Mouse (Mus musculus): ENCODE measurements around the gene Hoxd8. TPM values are rescaled to one million over a fixed set of nuclear protein-coding genes. Genes with fewer than 3 reads are reported as not detected.

The Hoxd8 gene
- total RNA-seq (2021), result 10 to 100 TPM; 43.9 to 55.4 TPM
- long read RNA-seq, experiment 1, transcript Hoxd8-202 (2 exons, 1,758 nt), result minor isoform, 24 of 55 reads
- long read RNA-seq, experiment 1, transcript Hoxd8-201 (2 exons, 2,634 nt), result major isoform, 28 of 55 reads
- long read RNA-seq, experiment 1, partial matches to known transcripts, result 0 of 55 reads
- long read RNA-seq, experiment 1, other reads (novel, unspliced or antisense), result 3 of 55 reads
- long read RNA-seq, experiment 2, transcript Hoxd8-201 (2 exons, 2,634 nt), result major isoform, 77 of 149 reads
- long read RNA-seq, experiment 2, transcript Hoxd8-202 (2 exons, 1,758 nt), result minor isoform, 58 of 149 reads
- long read RNA-seq, experiment 2, partial matches to known transcripts, result 0 of 149 reads
- long read RNA-seq, experiment 2, other reads (novel, unspliced or antisense), result 12 of 149 reads

- DNase-seq (ENCODE audit: low spot score in 2 of 2), result peak in 1 of 2 experiments; percentile 60
Observed at GRCm38 (mm10) chr2:74704393-74704998, at the start of gene Hoxd8. Gene Hoxd8, plus strand, starts transcription at chr2:74704615.

- no peak for DNase-seq (ENCODE audit: low spot score in 2 of 2)
Observed at GRCm38 (mm10) chr2:74654743-74655419, 49.5 kb upstream of the Hoxd8 start.

GRCm38 (mm10) chr2:74655420-74655781, 49.0 kb upstream of the Hoxd8 start:
- no peak for DNase-seq (ENCODE audit: low spot score in 2 of 2)

DNA sequence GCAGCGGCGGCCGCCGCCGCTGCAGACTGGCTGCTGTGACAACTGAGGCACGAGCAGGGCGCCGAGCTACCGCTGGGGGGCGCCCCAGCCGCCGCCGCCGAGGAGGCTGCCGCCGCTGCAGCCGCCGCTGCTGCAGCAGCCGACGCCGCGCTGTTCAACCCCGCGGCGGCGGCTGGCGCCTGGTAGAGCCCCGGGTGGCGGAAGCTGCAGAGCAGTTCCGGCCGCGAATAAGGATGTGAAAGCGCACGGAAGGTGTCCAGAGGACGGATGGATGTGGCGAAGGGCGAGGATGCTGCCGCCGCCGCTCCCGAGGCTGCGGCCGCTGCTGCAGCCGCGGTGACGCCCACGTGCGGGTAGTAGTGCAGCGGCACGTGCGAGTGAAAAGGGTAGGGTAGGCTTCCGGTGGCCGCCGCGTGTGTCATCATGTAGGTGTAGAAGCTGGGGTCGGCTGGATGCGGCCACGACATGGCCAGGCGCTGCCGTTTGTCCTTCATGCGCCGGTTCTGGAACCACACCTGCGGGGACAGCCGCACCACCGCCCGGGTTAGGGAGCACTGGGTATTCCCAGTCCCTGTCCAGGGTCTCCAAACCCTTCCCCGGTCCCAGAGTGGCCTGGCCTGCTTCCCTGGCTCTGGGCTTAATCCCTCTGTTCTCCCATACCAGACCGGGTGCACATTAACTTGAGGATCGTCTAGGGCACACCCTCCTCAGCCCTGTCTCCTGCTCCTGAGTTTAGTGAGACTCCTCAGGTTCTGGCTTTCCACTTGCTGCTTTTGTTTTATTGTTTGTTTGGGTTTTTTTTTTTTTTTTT, 48.4 kb upstream of the Hoxd8 start:
- DNase-seq (ENCODE audit: low spot score in 2 of 2), result no peak

- DNase-seq (ENCODE audit: low spot score in 2 of 2), result no peak
Observed at GRCm38 (mm10) chr2:74656632-74657021, 47.8 kb upstream of the Hoxd8 start.

- no peak for DNase-seq (ENCODE audit: low spot score in 2 of 2)
Observed at GRCm38 (mm10) chr2:74657251-74658023, 47.0 kb upstream of the Hoxd8 start.

- no peak for DNase-seq (ENCODE audit: low spot score in 2 of 2)
Observed at GRCm38 (mm10) chr2:74658024-74658666, 46.3 kb upstream of the Hoxd8 start.

DNA sequence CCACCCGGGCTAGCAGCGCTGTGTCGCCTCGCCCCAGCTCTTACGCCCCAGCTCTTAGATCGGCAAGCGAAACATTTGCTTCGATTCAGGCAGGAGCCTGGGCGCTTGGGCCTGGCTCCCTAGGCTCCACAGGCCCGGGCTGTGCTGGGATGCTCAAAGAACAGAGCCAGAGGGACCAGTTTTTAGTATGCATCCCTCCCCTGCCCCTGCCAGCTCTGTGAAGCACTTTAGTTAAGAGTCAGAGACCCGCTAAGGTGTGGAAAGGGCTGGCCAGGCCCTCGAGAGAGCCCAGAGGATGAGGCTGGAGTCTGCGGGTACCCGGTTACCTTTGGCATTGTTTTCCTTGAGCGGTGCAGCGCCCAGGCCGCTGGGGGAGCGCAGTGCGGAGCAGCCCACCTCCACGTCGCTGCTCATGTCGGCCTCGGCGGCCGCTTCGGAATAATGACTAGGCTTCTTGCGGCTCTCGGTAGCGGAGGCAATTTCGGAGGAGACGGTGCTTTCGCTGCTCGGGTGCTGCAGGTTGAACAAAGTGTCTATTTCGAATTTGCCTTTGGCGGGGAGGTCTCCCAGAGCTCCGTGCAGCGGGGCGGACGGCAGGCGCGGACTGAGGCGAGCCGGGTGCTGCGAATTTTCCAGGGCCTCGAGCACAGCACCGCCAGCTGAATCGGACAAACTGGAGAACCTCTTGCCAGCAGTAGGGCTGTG, 45.6 kb upstream of the Hoxd8 start:
- DNase-seq (ENCODE audit: low spot score in 2 of 2), result no peak

GRCm38 (mm10) chr2:74659507-74660005, 44.9 kb upstream of the Hoxd8 start, which contains the start of gene Evx2:
Gene Evx2, minus strand, starts transcription at chr2:74659557.
- no peak for DNase-seq (ENCODE audit: low spot score in 2 of 2)

- DNase-seq (ENCODE audit: low spot score in 2 of 2), result no peak
Observed at GRCm38 (mm10) chr2:74660421-74661375, 43.7 kb upstream of the Hoxd8 start.

DNA sequence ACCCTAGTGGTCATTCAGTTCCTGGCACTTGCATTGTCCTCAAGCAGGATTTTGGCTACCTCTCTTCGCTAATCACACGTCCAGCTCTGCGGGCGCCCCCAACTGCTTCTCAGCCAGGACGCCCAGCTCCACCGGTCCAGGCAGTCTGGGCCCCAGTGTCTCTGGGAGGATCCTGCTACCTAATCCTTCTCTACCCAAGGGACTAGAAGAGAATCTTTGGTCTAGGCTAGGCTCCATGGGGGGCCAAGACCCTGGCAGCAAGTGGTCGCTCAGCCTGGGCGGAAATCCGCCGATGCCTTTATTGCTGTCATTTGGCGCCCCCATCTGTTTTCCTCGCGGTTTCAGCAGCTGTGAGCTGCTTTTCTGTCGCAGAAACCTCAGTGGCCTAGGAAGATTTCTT, 42.7 kb upstream of the Hoxd8 start:
- no peak for DNase-seq (ENCODE audit: low spot score in 2 of 2)

DNA sequence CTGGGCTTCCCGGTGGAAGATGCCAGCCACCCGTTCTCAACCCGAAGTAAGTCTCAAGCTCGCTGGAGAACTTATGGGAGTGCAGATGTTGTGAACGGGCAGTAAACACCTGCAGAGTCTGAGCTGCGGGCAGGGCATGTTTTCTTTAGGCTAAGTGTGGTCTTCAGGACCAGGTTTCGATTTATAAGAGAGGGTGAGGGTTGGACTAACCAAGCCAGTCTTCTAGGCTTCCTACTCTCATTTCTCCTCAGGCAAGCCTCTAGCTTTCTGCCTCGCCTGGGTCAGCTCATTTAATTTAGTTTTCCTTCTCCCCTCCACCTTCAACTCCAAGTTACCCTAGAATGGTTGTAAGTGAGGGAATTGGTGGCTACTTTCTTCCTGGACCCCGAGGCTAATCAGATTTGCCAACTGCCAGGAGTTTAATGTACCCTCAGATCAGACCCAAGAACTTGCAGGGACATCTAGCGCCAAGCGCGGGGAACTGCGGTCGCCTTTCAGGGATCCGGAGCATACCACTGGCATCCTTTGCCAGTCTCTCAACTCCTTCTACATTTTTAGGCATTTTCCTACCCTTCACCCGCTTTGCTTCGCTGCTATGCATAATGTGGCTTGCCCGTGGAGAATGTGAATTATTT, 41.0 kb upstream of the Hoxd8 start:
- DNase-seq (ENCODE audit: low spot score in 2 of 2), result no peak

DNA sequence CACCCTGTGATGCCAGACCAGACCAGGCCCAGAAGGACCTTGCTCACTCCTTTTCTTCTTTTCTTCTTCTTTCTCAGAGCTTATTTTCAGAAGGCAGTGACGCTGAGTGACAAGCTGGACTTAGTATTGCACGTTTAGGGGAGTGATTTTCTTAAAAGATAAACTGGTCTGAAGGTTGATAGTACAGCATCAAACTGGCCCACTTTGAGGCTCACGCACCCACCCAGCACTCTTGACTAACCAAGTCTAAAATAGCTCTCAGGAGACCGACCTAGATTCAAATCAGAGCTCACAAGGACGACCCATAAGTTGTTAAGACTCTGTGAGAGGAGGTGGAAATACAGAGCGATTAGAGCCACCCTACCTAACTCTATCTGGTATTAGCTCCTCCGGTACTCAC, 38.0 kb upstream of the Hoxd8 start:
- DNase-seq (ENCODE audit: low spot score in 2 of 2), result no peak

GRCm38 (mm10) chr2:74667191-74667841, 37.1 kb upstream of the Hoxd8 start:
- no peak for DNase-seq (ENCODE audit: low spot score in 2 of 2)

- no peak for DNase-seq (ENCODE audit: low spot score in 2 of 2)
Observed at GRCm38 (mm10) chr2:74667842-74668357, 36.5 kb upstream of the Hoxd8 start, which contains the start of gene Hoxd13. Gene Hoxd13, plus strand, starts transcription at chr2:74668310.

GRCm38 (mm10) chr2:74668370-74669229, 35.8 kb upstream of the Hoxd8 start:
- DNase-seq (ENCODE audit: low spot score in 2 of 2), result no peak

Data from adrenal gland, postnatal 4 days (tissue).